Mouse (Mus musculus): ENCODE measurements around the gene Gm20878. TPM values are rescaled to one million over a fixed set of nuclear protein-coding genes. Genes with fewer than 3 reads are reported as not detected.

Gm20878 gene
- 2.8 TPM for polyA plus RNA-seq (2017; shearing (Covaris generic))

GRCm38 (mm10) chr4:41941272-41941671 lies at the start of gene Gm20878:
Gene Gm20878, plus strand, starts transcription at chr4:41941572.

GRCm38 (mm10) chr4:41903310-41903709 lies 38.1 kb upstream of the Gm20878 start, which contains the start of gene Gm21541:
Gene Gm21541, plus strand, starts transcription at chr4:41903610.

GRCm38 (mm10) chr4:41965758-41966157 lies 24.4 kb downstream of the Gm20878 start, which contains the start of gene Fam205a4:
Gene Fam205a4, plus strand, starts transcription at chr4:41966058.

Other genes with a start within 250 kb of the Gm20878 start
- not detected for gene Cntfr, start 244.5 kb upstream of the Gm20878 start, polyA plus RNA-seq (2017; shearing (Covaris generic))
- gene Il11ra1, start 241.6 kb upstream of the Gm20878 start, polyA plus RNA-seq (2017; shearing (Covaris generic)): 6.0 TPM
- 22.3 TPM for gene Rpp25l, start 228.0 kb upstream of the Gm20878 start, polyA plus RNA-seq (2017; shearing (Covaris generic))
- 118 TPM for gene Dctn3, start 218.4 kb upstream of the Gm20878 start, polyA plus RNA-seq (2017; shearing (Covaris generic))
- not detected for gene Arid3c, start 210.4 kb upstream of the Gm20878 start, polyA plus RNA-seq (2017; shearing (Covaris generic))
- gene Galt, start 186.3 kb upstream of the Gm20878 start, polyA plus RNA-seq (2017; shearing (Covaris generic)): 62.1 TPM
- gene Sigmar1, start 185.4 kb upstream of the Gm20878 start, polyA plus RNA-seq (2017; shearing (Covaris generic)): 23.5 TPM
- 7.6 TPM for gene Ccl27a, start 167.3 kb upstream of the Gm20878 start, polyA plus RNA-seq (2017; shearing (Covaris generic))
- gene Gm21541, start 38.0 kb upstream of the Gm20878 start, polyA plus RNA-seq (2017; shearing (Covaris generic)): not detected
- gene Fam205a4, start 24.5 kb downstream of the Gm20878 start, polyA plus RNA-seq (2017; shearing (Covaris generic)): not detected
- gene Gm21093, start 93.2 kb downstream of the Gm20878 start, polyA plus RNA-seq (2017; shearing (Covaris generic)): not detected
- gene Gm3893, start 149.6 kb downstream of the Gm20878 start, polyA plus RNA-seq (2017; shearing (Covaris generic)): not detected
- gene Gm13304, start 173.2 kb downstream of the Gm20878 start, polyA plus RNA-seq (2017; shearing (Covaris generic)): not detected
- not detected for gene Gm13306, start 211.9 kb downstream of the Gm20878 start, polyA plus RNA-seq (2017; shearing (Covaris generic))
- not detected for gene Gm13305, start 227.0 kb downstream of the Gm20878 start, polyA plus RNA-seq (2017; shearing (Covaris generic))

Measured in effector memory CD4-positive, alpha-beta T cell, adult 7 months (primary cell).